Mouse (Mus musculus): ENCODE measurements around the gene Rogdi.

The Rogdi gene

DNA sequence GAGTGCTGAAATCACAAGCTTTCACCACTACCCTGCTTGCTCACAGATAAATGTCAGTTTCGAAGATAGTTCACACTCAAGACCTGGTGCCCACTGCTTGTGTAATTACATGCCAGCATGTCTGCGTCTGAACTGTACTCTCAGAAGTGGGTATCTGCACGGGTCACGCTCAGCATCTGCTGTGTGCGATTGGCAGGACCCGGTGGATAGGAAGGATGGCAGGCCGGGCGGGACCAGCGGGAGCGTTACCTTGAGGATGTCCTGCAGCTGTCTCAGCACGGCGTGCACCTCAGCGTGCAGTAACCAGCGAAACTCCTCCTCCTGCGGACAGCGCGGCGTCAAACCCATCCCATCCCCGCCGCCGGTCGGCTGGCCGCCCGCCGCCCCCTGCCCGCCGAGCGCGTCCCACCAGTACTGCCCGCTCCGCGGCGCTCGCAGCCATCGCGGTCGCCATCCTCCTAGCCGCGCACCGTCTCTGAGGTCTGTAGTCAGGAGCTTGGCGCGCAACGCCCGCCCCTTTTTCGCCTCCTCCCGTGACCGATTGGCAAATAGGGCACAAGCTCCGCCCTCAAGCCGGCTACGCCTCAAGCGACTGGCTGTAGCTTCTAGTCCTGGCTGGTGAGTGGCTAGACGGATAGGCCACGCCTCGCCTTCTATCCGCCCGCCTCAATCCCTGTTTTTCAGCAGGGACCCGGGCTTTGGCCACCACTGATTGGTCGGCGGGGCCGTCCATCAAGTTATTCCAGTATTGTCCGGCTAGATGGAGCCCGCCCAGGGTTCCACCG, at the start of gene Rogdi:
Gene Rogdi (minus strand): TSS at position 500 of the 785 bp plus-strand sequence.
- peak; percentile 99 for DNase-seq (ENCODE audit: low read depth, low spot score)

DNA sequence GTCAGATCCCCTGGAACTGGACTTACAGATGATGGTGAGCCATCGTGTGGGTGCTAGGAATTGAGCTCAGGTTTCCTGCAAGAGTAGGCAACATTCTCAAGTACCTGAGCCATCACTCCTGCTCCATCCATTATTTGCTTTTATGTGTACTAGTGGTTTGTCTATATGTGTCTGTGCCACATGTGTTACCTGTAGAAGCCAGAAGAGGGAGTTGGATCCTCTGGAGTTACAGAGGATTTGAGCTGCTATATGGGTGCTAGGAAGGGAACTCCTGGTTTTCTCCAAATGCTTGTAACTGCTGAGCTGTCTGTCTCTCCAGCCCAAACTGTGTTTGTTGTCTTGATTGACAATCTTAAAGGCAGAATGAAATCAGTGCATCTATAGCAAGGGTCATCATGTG, 44.8 kb upstream of the Rogdi start:
- DNase-seq (ENCODE audit: low read depth, low spot score), result peak; percentile 56

DNA sequence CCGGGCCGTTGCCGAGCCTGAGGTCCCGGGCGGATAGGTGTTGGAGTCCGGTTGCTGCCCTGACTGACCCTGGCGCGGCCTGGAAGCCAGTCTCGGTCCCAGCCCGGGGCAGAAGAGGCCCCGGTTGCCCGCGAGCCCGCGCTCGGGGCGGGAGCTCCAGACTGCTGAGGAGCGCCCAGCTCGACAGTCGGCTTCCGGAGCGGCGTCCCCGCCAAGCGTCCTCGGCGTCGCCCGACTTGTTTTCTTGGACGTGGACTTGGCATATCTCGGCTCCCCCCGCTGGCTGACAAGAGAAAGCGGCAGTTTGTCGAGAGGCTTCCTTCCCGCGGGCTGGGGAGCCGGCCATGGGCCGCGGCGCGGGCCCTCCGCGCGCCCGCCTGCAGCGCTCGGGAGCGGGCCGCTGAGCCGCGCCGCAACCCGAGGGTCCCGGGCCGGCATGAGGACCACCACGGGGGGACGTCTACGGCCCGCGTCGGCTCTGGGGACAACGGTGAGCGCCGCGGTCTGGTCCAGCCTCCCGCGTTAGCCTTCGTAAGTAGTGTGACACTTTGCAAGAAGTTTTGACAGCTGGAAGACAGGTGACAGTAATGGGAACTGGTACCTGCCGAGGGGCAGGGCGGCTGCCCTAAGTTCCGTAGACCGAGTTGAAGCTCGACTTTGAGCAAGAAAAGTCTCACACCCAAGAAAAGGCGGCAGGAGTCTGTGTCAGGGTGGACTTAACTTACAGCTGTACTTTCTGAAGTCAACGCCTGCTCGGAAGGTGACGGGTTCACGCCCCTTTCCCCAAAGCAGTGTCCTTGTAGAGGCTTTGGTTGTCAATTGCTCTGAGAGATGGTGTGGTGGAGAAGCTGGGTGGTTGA, 37.1 kb upstream of the Rogdi start:
- peak; percentile 54 for DNase-seq (ENCODE audit: low read depth, low spot score)

DNA sequence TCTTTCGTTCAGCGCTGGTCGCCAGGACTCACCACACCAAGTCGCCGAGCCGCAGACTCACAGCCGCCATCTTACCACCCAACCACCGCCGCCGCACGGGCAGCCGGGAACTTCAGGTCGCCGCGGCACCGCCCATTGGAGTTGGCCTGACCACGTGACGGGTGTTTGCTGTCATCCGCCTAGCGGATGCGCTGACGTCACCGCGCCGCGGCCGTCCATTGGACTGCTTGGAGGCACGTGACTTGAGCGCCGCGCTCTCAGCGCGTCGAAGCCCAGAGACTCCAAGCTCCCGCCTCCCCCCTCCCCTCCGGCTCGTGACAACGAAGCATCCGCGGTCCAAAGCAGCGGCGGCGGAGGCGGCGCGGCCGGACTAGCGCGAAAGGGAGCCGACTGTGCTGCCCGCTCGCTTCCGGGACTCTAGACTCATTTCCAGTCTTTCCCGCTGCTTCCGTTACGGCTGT, 36.5 kb upstream of the Rogdi start, which contains the start of the genes Glyr1 and Ubn1:
Gene Glyr1 (minus strand): TSS at position 90 of the 461 bp plus-strand sequence.
Gene Ubn1 (plus strand): TSS at position 284 of the 461 bp plus-strand sequence.
- DNase-seq (ENCODE audit: low read depth, low spot score), result peak; percentile 99

DNA sequence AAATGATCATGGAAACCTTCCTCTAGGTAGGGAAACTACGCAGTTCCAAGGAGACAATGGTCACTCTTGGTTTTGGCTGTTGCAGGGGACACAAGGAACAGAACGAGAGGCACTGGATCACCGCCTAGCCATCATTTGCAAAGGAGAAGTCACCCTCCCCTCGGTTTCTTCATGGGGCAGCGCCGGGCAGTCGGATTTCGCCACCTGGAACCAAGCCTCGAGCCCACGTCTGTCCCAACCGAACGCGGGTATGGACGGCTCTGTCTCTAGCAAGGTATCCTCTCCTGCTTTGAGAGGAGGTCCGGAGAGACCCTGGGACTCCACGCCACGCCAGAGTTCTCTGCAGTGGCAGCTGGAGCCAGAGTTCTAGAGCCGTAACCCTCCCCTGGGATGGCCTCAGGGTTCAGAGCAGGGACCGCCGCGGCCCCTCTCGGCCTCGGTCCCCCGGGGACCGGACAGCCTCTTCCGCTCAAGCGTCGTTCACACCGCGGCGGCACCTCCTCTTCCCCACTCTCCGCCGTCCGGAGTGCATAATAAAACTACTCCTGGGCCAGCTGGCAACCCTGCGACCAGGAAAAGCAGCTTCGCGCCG, 35.9 kb upstream of the Rogdi start:
- peak; percentile 4 for DNase-seq (ENCODE audit: low read depth, low spot score)

DNA sequence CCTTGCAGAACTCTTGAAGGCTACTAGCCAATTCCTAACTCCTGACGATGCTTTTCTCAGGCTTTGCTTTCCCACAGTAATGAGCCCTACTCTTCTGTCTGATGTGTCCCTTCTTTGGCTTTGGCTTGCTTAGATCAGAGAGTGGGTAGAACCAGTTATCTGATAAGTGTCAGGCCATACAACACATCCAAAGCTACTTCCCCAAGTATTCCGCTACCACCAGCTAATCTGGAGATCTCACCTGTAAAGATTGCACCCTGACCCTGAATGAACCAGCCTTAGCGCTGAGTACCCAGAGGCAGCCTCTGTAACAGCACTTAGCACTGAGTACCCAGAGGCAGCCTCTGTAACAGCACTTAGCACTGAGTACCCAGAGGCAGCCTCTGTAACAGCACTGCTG, 32.0 kb upstream of the Rogdi start:
- no peak for DNase-seq (ENCODE audit: low read depth, low spot score)

DNA sequence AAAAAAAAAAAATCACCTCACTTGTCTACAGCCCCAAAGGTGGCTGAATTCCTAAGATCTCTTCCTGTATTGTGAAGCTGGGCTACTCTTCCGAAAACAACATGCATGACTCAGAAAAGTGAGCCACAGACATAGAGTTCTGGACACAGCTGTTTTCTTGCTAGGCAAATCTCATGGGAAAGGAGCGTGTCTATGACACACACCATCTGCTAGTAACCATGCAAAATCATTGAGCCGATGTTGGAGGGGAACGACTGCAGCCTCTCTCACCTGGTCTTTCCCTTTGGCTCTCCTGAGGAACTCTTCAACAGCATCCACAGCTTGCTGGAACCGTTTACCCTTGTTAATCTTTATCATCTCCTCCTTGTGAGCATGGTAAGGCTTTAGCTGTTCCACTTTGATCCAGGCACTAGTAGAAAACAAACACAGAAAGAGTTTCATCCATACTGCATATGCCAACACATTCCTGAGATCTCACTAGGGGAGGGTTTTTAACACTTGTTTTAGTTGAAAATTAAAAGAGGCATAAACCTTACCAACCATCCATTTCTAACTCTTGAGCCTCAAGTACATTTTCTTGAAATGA, 23.4 kb upstream of the Rogdi start:
- no peak for DNase-seq (ENCODE audit: low read depth, low spot score)

DNA sequence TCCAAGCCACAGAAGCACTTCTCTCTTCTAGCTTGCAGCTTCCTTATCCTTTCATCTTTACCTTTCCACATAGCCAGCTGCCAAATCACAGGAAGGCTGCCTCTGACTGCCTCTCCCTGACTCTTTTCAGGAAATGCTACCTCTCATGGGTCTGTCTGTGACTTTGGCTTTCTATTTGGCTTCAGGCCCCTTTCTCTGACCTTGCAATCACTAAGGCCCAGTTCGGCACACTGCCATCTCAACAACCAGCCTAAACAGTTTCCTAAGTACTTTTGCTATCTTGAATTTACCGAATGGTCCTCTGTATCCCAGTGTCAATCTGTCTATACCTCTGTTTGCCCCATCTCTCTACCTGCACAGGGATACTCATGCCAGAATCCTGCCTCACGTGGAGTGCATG, 22.2 kb upstream of the Rogdi start:
- DNase-seq (ENCODE audit: low read depth, low spot score), result no peak

DNA sequence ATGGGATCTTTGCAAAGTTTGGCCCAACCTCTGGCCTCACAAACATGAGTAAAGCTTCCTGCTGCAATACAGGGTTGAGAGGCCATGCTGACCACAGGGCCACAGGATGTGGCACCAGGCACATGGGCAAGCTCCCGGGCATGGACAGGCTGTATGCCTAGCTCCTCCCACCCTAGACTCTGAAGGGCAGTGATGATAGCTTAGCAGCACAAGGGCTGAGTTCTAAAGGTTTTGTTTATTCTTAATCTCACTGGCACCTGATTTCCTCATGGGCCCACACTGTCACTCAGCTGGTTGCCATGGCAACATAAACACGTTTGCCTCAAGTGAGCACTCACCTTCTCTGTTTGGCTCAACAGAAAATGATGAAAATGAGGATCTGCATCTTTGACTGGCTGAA, 16.5 kb upstream of the Rogdi start:
- DNase-seq (ENCODE audit: low read depth, low spot score), result no peak

DNA sequence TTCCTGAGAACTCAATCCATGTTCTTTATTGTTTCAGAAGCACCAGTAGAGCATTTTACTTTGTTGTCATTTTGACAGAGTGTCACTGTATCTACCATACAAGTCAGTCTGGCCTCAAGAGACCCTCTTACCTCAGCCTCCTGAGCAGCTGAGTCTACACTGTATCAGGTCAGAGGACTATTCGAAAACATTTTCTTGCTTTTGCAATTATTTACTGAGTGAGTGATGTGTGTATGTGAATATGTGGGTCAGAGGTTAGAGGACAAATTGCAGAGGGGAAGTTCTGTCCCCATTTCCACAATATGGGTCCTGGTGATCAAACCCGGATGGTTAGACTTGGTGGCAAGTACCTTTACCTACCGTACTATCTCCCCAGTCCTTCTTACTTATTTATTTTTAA, 10.7 kb upstream of the Rogdi start:
- DNase-seq (ENCODE audit: low read depth, low spot score), result no peak

DNA sequence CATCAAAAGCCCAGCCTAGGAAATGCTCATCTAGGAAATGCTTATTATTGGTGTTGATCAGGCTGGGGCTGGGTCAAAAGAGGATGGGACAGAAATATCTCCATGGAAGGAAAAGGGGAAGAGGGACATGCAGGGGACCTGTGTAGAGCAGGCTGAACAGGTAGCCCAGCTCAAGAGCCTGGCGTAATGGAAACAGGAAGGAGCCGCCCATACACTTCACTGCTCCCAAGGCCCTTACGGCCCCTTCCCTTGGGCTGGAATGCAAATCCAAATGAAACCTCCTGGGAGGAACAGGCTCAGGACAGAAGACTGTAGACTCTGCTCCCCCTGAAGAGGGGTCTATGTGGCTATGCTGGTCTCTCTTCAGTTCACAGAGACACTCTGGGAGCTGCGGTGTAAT, 1.2 kb upstream of the Rogdi start:
- no peak for DNase-seq (ENCODE audit: low read depth, low spot score)

DNA sequence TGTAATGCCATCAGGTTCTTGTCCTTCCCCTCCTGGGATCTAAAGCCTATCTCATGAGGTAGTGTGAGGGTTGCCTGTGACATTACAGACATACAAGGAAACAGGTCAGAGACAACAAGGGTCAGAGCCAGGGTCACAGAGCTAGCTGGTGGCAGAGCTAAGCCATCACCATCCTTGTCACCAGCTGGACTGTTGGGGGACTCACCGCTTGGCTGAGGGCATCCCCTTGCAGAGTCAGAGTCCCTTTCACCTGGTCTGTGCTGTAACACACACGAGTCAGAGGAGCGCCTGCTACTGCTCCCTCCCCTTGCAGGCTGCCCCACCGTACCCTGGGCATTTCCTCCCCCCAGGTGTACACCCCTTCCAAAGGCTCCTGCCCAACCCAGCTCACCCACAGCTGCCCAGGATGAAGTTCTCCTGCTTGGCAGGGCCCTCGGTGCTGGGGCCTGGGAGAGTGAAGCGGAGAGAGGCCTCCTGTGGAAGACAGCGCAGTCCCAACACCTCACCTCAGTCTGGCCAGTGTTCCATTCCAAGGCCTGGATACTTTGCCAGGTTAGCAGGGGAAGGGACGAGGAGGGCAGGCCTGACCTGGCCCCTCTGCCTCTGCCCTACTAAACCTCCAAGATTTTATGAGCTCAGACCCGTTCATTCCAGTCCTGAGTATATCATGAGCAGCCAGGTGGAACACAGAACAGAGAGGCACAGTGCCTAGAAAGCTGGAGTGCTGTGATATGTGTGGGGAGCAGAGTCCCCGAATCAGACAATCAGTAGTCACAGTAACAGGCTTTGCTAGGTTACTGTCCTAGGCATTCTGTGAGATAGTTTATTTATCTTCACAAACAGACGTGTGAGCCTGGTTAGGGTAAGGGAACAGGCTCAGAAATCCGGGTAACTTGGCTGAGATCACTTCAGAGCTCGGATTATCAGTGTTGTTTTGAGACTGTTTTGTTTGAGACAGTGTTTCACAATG, 1.0 kb downstream of the Rogdi start:
- DNase-seq (ENCODE audit: low read depth, low spot score), result no peak

DNA sequence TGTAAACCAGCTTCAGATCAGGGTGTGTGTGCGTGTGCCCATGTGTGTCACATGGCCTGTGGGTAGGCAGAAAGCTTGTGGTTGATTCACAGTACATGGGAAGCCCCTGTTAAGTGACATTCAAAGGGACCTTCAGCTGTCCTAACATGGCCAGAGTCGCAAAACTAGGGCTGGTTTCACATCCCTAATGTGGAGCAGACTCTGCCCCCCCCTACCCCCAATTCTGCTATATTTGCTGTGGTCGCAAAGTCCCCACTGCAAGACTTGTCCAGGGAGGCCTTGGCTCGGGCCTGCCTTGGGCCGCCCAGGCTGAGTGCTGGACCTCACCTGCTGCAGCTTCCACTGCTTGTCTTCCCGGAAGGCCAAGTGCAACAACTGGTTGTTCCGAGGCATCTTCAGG, 2.1 kb downstream of the Rogdi start:
- no peak for DNase-seq (ENCODE audit: low read depth, low spot score)

DNA sequence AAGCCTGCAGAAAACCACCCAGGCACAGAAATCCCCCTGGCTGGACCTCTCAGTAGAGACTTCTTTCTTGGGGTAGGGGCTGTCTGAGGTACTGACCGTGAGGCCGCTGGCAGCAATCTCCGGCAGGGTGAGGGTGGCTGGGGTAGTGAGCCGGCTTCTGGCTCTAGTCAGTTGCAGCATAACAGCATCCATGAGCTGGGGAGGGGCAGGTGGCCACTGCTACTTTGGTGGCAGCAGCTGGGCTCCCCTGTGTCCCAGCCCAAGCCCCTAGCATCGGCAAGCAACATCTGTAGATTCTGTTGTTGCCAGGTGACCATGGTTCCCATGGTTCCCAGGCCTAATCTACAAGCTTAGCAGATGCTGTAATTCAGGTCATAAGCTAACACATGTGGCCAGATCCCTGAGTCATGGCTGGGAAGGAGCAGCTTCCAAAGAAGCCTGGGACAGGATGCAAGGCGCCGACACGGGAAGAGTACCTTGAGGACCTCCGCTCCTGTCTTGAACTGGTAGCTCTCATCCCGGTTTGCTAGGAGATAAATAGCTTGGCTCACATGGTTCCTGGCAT, 2.9 kb downstream of the Rogdi start:
- DNase-seq (ENCODE audit: low read depth, low spot score), result no peak

DNA sequence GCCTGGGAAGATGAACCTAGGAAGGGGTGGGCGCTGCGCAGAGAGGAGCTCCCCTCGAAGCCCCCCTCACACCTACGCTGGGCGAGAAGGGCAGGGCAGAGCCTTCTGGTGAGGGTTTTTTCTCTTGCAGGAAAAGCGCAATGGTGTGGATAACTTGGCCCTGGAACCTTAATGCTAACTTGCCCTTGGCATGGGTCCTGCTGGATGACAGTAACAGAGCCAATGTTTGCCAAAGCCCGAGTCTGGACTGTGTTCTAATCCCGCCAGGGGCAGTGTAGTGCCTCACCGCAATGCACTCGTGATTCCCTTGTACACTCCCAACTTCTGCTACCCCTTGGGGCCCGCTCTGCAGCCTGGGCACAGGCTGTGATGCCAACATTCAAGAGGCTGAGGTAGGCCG, 5.3 kb downstream of the Rogdi start:
- DNase-seq (ENCODE audit: low read depth, low spot score), result no peak

DNA sequence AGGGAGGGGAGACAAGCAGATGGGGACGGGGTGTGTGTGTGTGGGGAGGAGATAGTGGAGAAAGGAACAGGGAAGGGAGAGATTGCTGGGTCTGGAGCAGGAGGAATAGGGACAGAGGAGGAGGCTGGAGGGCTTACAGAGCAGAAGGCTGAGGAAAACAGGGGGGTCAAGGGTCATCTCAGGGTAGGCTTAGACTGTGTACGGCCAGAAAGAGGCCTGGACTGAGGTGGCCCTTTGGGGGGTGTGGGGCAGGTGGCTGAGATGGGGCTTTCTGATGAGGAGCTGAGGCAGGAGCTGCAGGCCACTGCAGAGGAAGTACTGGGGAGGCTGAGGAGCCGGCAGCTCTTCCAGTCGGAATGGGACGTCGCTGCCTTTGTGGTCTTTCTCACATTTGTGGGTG, 5.9 kb downstream of the Rogdi start:
- no peak for DNase-seq (ENCODE audit: low read depth, low spot score)

DNA sequence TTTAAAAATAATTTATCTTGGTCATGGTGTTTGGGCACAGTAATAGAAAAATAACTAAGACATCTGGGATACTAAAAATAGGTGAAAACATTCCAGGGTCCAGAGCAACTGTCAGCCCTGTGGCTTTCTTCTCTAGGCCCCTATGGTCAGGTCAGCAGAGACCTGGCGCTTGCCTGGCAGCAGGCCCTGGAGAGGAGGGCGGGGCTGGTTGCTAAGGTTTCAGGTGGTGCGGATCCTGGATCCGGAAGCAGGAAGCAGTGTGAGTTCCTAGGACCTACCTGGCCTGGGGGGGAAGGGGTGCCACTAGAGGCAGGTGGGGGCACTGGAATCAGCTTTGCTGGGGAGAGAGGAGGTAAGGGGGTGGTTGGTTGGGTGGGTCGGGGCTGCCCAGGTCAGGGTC, 6.3 kb downstream of the Rogdi start, which contains the start of gene Smim22:
Gene Smim22 (plus strand): TSS at position 222 of the 400 bp plus-strand sequence.
- DNase-seq (ENCODE audit: low read depth, low spot score), result no peak

DNA sequence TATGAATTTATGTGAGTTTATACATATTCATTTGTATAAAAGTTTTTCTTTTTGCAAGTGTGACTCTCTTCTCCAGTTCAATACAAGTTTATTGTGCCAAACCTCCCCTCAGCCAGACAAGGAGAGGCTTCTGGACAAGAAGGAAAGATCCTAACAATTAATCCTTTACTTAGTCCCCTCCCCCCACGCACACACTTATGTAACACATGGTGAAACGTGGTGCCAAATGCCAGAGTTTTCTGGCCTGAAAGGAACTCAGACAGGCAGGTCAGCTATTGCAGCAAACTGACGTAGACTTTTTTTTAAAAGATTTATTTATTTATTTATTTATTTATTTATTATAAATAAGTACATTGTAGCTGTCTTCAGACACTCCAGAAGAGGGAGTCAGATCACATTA, 12.7 kb downstream of the Rogdi start:
- DNase-seq (ENCODE audit: low read depth, low spot score), result no peak

DNA sequence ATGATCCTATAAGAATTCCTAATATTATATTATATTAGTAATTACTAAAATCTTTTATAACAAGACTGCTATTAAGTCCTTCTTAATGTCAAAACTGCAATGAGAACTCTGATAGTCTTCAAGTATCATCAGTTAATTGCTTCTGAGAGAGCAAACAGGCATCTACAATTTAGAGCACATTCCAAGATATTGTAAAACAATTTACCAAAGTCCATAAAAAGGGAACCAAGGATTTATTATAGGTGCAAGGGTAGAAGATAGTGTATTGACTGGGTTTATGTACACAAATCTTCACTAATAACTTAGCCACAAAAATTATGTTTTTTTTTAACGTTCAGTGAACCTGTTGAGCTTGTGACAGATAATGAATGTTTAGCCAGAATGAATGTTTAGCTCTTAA, 14.4 kb downstream of the Rogdi start:
- no peak for DNase-seq (ENCODE audit: low read depth, low spot score)

DNA sequence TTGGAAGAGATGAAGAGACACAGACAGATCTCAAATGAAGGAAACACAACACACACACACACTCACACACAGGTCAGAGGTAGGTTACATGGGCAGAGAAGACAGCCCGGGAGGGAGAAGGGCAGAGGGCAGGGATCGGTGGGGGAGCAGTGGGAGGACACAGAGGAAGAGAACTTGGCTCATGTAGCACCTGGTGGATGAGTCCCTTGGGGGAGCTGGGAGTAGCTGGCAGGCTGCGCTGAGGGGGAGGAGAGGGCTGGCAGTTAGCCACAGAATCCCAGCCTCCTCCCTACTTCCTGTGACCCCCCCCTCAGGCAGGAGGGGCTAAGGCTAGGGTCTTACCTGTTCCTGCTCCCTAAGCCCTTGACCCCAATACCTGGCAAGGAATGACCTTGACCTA, 15.8 kb downstream of the Rogdi start, which contains the start of gene Sept12:
Gene Sept12 (minus strand): TSS at position 300 of the 400 bp plus-strand sequence.
- DNase-seq (ENCODE audit: low read depth, low spot score), result no peak

All from ES-CJ7 (cell line).